Mouse (Mus musculus) layer of hippocampus, adult 8-10 months (tissue): ENCODE results near the gene Cdiptos. TPM values are rescaled to one million over a fixed set of nuclear protein-coding genes. Genes with fewer than 3 reads are reported as not detected.

Experiments used
- DNase-seq, 2 experiments: peaks; one replicate each; pipeline ENCODE4 v3.0.0; 2022; ENCODE audit warnings: low spot score in 2 of 2
- total RNA-seq, 4 experiments: library from RNA; stranded (reverse); gene quantifications; 2 replicates each; pipeline ENCODE4 v1.2.4; 2022

Gene Cdiptos
- total RNA-seq, 4 experiments from 2014 or later: 1.0 TPM; not detected in 3

- no peak for DNase-seq
These were observed 39.1 kb upstream of the Cdiptos start for GRCm38 (mm10) chr7:127014993-127015392.

- no peak for DNase-seq
These were observed 38.4 kb upstream of the Cdiptos start, which contains the start of gene Mvp for GRCm38 (mm10) chr7:127014320-127014719. TSS of gene Mvp (minus strand) at chr7:127014621.

DNA sequence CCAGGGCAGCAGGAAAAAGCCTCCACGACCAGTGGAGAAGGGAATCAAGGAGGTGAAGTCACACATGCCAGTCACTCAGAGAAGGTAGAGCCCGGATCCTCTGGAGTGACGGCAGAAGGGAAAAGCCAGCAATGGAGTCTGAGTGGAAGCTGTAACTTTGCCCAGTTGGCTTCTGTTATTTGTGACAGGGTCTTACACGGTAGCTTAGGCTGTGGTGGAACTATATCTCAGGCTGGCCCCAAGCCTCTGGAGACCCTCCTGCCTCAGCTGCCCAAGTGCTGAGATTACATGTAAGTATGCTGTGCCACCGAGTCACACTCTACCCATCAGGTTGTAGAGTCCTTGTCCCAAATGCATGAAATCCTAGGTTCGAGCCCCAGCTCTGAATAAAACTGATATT is 37.5 kb upstream of the Cdiptos start:
- no peak for DNase-seq

- no peak for DNase-seq
These were observed 36.9 kb upstream of the Cdiptos start for GRCm38 (mm10) chr7:127012845-127013244.

GRCm38 (mm10) chr7:127012374-127012773 is 36.5 kb upstream of the Cdiptos start:
- DNase-seq: no peak

- no peak for DNase-seq
These were observed 35.8 kb upstream of the Cdiptos start for GRCm38 (mm10) chr7:127011717-127012116.

GRCm38 (mm10) chr7:127011051-127011450 is 35.2 kb upstream of the Cdiptos start:
- no peak for DNase-seq

DNA sequence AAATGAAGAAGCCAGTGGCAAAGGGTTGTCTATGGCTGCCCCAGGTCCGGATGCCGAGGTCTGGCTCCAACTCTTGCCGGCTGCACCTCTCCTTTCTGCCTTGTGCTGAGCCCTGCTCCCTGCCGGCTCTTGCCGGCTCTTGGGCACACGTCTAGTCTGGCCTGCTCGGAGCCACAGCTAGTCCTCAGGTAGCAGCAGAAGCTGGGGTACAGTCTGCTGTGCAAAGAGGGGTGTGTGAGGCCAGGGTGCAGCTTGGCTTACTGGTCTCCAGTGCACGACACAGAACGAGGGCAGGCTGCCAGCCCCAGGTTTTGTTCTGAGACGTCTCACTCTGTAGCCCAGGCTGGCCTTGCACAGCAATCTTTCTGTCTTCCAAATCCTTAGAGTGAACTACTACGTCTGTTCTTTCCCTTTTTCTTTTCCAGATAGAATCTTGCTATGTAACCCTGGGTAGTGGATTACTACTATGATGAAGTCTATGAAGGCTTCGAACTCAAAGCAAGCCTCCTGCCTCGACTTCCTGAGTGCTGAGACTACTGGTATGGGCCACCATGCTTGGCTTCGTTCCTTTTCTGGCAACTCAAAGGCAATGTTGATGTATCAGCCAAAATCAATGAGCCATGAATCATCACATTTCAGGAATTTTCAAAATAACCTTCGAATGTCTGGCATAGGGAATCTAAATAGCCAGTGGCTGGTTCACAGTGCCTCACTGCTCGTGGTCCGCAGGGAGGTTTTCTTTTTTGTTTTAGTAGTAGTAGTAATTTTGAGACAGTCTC is 33.6 kb upstream of the Cdiptos start:
- peak in 1 of 2 experiments; percentile 10 for DNase-seq

DNA sequence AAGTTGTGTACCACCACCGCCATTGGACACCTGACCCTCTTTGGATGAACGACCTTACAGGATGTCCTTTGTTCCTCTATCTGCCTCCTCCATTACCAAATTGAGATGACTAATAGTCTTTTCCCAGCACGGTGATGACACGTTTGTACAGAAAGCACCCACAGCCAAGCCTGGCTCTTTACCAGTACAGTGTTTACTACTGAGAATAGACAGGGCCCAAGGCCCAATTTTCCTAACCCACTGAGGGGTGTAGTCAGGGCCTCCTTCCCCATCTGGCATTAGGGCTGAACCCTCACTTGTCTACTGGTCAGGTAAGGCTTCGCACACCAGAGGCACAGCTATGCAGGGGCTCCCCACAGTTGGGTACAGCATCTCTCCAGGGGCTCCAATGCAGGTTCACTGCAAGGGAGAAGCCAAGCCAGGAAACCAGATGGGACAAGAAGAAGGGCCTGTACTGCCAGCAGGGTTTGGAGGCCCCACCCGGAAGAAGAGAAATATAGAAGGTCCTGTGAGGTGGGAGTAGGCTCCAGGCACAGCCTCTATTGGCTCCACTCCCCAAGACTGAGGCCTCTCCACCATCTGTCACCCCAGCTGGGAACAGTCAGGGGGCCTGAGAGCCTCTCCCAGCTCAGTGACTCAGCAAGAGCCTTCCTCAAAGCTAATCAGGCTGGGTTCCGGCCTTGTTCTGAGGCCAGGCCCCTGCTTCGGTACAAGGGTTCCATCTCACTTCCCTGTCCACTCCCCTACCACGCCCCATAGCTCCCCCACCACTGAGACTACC is 32.5 kb upstream of the Cdiptos start:
- DNase-seq: peak; percentile 88 to 89

- peak in 1 of 2 experiments; percentile 4 for DNase-seq
These were observed 31.6 kb upstream of the Cdiptos start for GRCm38 (mm10) chr7:127007313-127008024.

DNA sequence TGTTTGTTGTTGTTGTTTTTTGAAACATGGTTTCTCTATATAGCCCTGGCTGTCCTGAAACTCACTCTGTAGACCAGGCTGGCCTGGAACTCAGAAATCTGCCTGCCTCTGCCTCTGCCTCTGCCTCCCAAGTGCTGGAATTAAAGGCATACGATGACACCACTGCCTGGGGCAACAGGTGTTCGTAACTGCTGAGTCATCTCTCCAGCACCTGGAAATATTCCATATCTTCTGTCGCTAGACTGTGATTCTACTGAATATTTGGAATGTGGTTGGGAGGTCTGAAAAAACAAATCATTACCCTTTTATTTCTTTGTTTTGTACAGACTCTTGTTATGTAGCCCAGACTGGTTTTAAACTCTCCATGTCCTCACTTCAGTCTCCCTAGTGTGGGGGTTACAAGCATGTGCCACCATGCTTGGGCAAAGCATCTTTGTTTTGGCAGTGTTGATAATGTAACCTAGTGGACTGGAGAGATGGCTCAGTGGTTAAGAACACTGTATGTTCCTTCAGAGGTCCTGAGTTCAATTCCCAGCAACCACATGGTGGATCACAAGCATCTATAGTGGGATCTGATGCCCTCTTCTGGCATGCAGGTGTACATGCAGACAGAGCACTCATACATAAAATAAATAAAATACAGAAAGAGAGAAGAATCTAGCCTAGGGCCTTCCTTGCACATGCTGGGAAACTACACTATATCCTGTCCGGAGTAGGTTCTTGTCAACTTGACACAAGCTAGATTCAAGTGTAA is 28.4 kb upstream of the Cdiptos start:
- DNase-seq: no peak

GRCm38 (mm10) chr7:127003620-127004019 is 27.7 kb upstream of the Cdiptos start:
- DNase-seq: no peak

DNA sequence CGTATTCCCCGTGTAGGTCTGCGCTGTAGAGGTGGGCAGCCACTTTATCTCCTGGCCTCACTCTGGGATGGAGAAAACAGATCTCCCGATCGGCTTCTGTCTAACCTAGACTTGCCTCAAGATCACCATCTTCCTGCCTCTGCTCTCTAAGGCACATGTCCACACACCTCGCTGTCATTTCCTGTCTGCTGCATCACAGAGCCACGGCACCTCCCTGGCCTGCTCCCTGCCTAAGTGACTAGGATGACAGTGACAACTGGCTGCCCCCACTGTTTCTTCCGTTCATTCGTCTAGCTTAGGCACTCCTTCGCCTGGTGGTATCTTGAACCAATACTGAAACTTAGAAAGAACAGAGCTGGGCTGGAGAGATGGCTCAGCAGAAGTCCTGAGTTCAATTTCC is 23.7 kb upstream of the Cdiptos start:
- no peak for DNase-seq

GRCm38 (mm10) chr7:126996449-126996848 is 20.6 kb upstream of the Cdiptos start:
- DNase-seq: no peak

- DNase-seq: no peak
These were observed 12.9 kb upstream of the Cdiptos start for GRCm38 (mm10) chr7:126988816-126989215.

DNA sequence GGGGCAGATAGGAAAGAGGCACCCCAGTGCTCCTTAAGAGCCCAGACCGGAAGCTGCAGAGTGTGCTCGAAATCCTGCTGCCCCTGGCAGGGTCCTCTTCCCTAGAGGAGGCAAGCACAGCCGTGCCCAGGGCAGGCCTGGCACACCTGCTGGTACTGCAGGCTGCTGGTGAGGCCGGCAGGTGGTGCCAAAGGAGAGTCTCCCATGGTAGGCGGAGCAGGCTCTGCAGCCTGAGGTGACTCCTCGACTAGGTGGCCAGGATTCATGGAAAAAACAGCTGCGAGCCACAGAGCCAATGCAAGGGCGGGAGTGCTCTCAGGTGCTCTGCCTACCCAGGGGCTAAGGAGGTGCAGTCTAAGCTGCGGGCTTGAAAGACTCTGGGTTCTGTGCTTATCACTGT is 10.4 kb upstream of the Cdiptos start:
- no peak for DNase-seq

GRCm38 (mm10) chr7:126984667-126985444 is 9.0 kb upstream of the Cdiptos start:
- DNase-seq: no peak

GRCm38 (mm10) chr7:126983113-126983512 is 7.2 kb upstream of the Cdiptos start:
- DNase-seq: no peak

- no peak for DNase-seq
These were observed 6.2 kb upstream of the Cdiptos start for GRCm38 (mm10) chr7:126982054-126982453.

- no peak for DNase-seq
These were observed 5.7 kb upstream of the Cdiptos start for GRCm38 (mm10) chr7:126981601-126982000.
